Mouse (Mus musculus) E14TG2a.4 (cell line): ENCODE data around the gene Arel1.

Source experiments
- CTCF ChIP-seq: conservative IDR thresholded peaks from 2 replicates; pipeline ENCODE4 v1.5.1; 2014; ENCODE audit warnings: low read length
- POU5F1 ChIP-seq: IDR thresholded peaks from 2 replicates; pipeline ENCODE4 v1.6.1; 2014; ENCODE audit warnings: low read length, borderline replicate concordance

DNA sequence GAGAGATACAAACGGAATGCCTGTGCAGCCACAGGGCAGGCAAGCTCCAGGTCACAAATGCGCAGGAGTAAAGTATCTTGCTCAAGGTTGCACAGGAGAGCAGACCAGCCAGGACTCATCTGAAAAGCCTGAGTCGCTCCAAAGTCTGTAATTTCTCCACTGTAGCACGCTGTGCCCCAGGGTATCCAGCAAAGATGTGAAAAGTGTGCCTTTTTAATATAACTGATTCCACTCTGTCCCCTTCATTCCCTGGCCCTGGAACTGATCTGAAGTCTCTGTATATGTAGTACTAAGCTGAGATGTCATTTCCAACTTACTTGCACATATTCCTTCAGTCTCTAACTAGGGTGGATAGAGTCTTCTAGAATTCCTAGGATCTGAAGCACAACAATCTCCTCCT, 87.9 kb downstream of the Arel1 start:
- no peak for TF ChIP-seq CTCF
- TF ChIP-seq POU5F1: no peak
